Mouse (Mus musculus) lung, postnatal 0 days (tissue): ENCODE measurements at regions not wholly inside any gene's neighbourhood (a gene's known extent, or its start where the extent isn't known, plus 50 kb on each side); places are given as distances from the start of the nearest gene placed in this dataset.

Source experiments
- CTCF ChIP-seq: IDR thresholded peaks from 2 replicates; pipeline ENCODE4 v1.5.1; 2016; ENCODE audit warnings: antibody characterized with exemption, mild to moderate bottlenecking
- EP300 ChIP-seq: IDR thresholded peaks from 2 replicates; pipeline ENCODE4 v1.6.1; 2016; ENCODE audit warnings: antibody characterized with exemption, mild to moderate bottlenecking, control low read depth

GRCm38 (mm10) chr12:12436379-12436778, 174.4 kb downstream of the Fam49a start:
- peak; percentile 55 for TF ChIP-seq CTCF
- TF ChIP-seq EP300, result no peak
